Mouse (Mus musculus): ENCODE results near the gene Ngfr.
"Not testable (repeated sequence)": the region's sequence is repeated elsewhere in the genome, so short reads cannot be mapped to it uniquely, and the experiment has no call there.

The Ngfr gene

GRCm38 (mm10) chr11:95587423-95587951, at the start of gene Ngfr:
TSS of gene Ngfr (minus strand) at chr11:95587735.
- DNase-seq (ENCODE audit: low read depth): no peak

GRCm38 (mm10) chr11:95635030-95635429, 47.5 kb upstream of the Ngfr start:
- no peak for DNase-seq (ENCODE audit: low read depth)

- DNase-seq (ENCODE audit: low read depth): no peak
These were observed 46.0 kb upstream of the Ngfr start for GRCm38 (mm10) chr11:95633512-95634000.

GRCm38 (mm10) chr11:95632474-95632873, 44.9 kb upstream of the Ngfr start:
- no peak for DNase-seq (ENCODE audit: low read depth)

GRCm38 (mm10) chr11:95631301-95631700, 43.8 kb upstream of the Ngfr start:
- DNase-seq (ENCODE audit: low read depth): no peak

GRCm38 (mm10) chr11:95630558-95630957, 43.0 kb upstream of the Ngfr start:
- no peak for DNase-seq (ENCODE audit: low read depth)

GRCm38 (mm10) chr11:95622426-95622825, 34.9 kb upstream of the Ngfr start:
- DNase-seq (ENCODE audit: low read depth): no peak

- no peak for DNase-seq (ENCODE audit: low read depth)
These were observed 34.1 kb upstream of the Ngfr start for GRCm38 (mm10) chr11:95621541-95622130.

- no peak for DNase-seq (ENCODE audit: low read depth)
These were observed 33.5 kb upstream of the Ngfr start for GRCm38 (mm10) chr11:95621010-95621409.

GRCm38 (mm10) chr11:95619886-95620444, 32.4 kb upstream of the Ngfr start:
- no peak for DNase-seq (ENCODE audit: low read depth)

- DNase-seq (ENCODE audit: low read depth): no peak
These were observed 31.5 kb upstream of the Ngfr start for GRCm38 (mm10) chr11:95619081-95619480.

GRCm38 (mm10) chr11:95617785-95618465, 30.4 kb upstream of the Ngfr start:
- no peak for DNase-seq (ENCODE audit: low read depth)

- no peak for DNase-seq (ENCODE audit: low read depth)
These were observed 27.2 kb upstream of the Ngfr start for GRCm38 (mm10) chr11:95614739-95615138.

GRCm38 (mm10) chr11:95611283-95611682, 23.7 kb upstream of the Ngfr start:
- DNase-seq (ENCODE audit: low read depth): no peak

- DNase-seq (ENCODE audit: low read depth): no peak
These were observed 22.9 kb upstream of the Ngfr start for GRCm38 (mm10) chr11:95610391-95610902.

GRCm38 (mm10) chr11:95609924-95610323, 22.4 kb upstream of the Ngfr start:
- DNase-seq (ENCODE audit: low read depth): no peak

GRCm38 (mm10) chr11:95607286-95607685, 19.8 kb upstream of the Ngfr start:
- DNase-seq (ENCODE audit: low read depth): not testable (repeated sequence)

- DNase-seq (ENCODE audit: low read depth): no peak
These were observed 10.9 kb upstream of the Ngfr start for GRCm38 (mm10) chr11:95598214-95599062.

- DNase-seq (ENCODE audit: low read depth): no peak
These were observed 10.2 kb upstream of the Ngfr start for GRCm38 (mm10) chr11:95597741-95598140.

GRCm38 (mm10) chr11:95596704-95597103, 9.2 kb upstream of the Ngfr start:
- DNase-seq (ENCODE audit: low read depth): no peak

GRCm38 (mm10) chr11:95596150-95596515, 8.6 kb upstream of the Ngfr start:
- DNase-seq (ENCODE audit: low read depth): no peak

All from c-Kit-positive CD71-positive TER-119-negative erythroid progenitor cells, embryonic 14.5 days (primary cell).